Mouse (Mus musculus): Measurements from ENCODE around the gene Slc7a10.

Slc7a10 gene

GRCm38 (mm10) chr7:35171867-35172382, 14.3 kb upstream of the Slc7a10 start:
- in situ Hi-C loops (cut with MboI; ENCODE audit: unreplicated experiment in 2 of 2) = loop anchor here (5.0 to 10.0 kb wide), 2 partner anchors 145 to 157 kb away; no protein-coding TSS in a partner anchor

GRCm38 (mm10) chr7:35172519-35172918, 13.7 kb upstream of the Slc7a10 start:
- in situ Hi-C loops (cut with MboI; ENCODE audit: unreplicated experiment in 2 of 2) = loop anchor here (5.0 to 10.0 kb wide), 2 partner anchors 145 to 158 kb away; no protein-coding TSS in a partner anchor

GRCm38 (mm10) chr7:35175533-35175932, 10.7 kb upstream of the Slc7a10 start:
- in situ Hi-C loops (cut with MboI; ENCODE audit: unreplicated experiment in 2 of 2) = loop anchor here in 1 of 2 experiments (10.0 kb wide), 1 partner anchor 161 kb away; no protein-coding TSS in a partner anchor

- in situ Hi-C loops (cut with MboI; ENCODE audit: unreplicated experiment in 2 of 2) = loop anchor here in 1 of 2 experiments (10.0 kb wide), 1 partner anchor 162 kb away; no protein-coding TSS in a partner anchor
These were observed 9.5 kb upstream of the Slc7a10 start for GRCm38 (mm10) chr7:35176412-35177381.

GRCm38 (mm10) chr7:35184833-35185724, 1.1 kb upstream of the Slc7a10 start:
- in situ Hi-C loops (cut with MboI; ENCODE audit: unreplicated experiment in 2 of 2) = no loop called here

- in situ Hi-C loops (cut with MboI; ENCODE audit: unreplicated experiment in 2 of 2) = no loop called here
These were observed 3.5 kb downstream of the Slc7a10 start for GRCm38 (mm10) chr7:35189699-35190098.

- in situ Hi-C loops (cut with MboI; ENCODE audit: unreplicated experiment in 2 of 2) = no loop called here
These were observed 5.1 kb downstream of the Slc7a10 start for GRCm38 (mm10) chr7:35191276-35191675.

- in situ Hi-C loops (cut with MboI; ENCODE audit: unreplicated experiment in 2 of 2) = no loop called here
These were observed 10.8 kb downstream of the Slc7a10 start for GRCm38 (mm10) chr7:35197022-35197421.

- in situ Hi-C loops (cut with MboI; ENCODE audit: unreplicated experiment in 2 of 2) = no loop called here
These were observed 13.0 kb downstream of the Slc7a10 start for GRCm38 (mm10) chr7:35198981-35199754.

- in situ Hi-C loops (cut with MboI; ENCODE audit: unreplicated experiment in 2 of 2) = no loop called here
These were observed 13.6 kb downstream of the Slc7a10 start for GRCm38 (mm10) chr7:35199755-35200154.

- in situ Hi-C loops (cut with MboI; ENCODE audit: unreplicated experiment in 2 of 2) = no loop called here
These were observed 25.6 kb downstream of the Slc7a10 start for GRCm38 (mm10) chr7:35211791-35212190.

GRCm38 (mm10) chr7:35214442-35215222, 28.4 kb downstream of the Slc7a10 start:
- in situ Hi-C loops (cut with MboI; ENCODE audit: unreplicated experiment in 2 of 2) = no loop called here

GRCm38 (mm10) chr7:35215225-35215624, 29.0 kb downstream of the Slc7a10 start, which contains the start of gene Lrp3:
Gene Lrp3 (minus strand): TSS chr7:35215498.
- in situ Hi-C loops (cut with MboI; ENCODE audit: unreplicated experiment in 2 of 2) = no loop called here

- in situ Hi-C loops (cut with MboI; ENCODE audit: unreplicated experiment in 2 of 2) = no loop called here
These were observed 29.5 kb downstream of the Slc7a10 start for GRCm38 (mm10) chr7:35215731-35216130.

- in situ Hi-C loops (cut with MboI; ENCODE audit: unreplicated experiment in 2 of 2) = no loop called here
These were observed 34.6 kb downstream of the Slc7a10 start for GRCm38 (mm10) chr7:35220694-35221365.

GRCm38 (mm10) chr7:35230333-35230732, 44.1 kb downstream of the Slc7a10 start:
- in situ Hi-C loops (cut with MboI; ENCODE audit: unreplicated experiment in 2 of 2) = loop anchor here (5.0 to 10.0 kb wide), 3 partner anchors 164 to 836 kb away; partner anchors contain the start of genes Cep89 (in 1 of the 2), Faap24 (in 1 of the 2) and Lsm14a (in 1 of the 2)

- in situ Hi-C loops (cut with MboI; ENCODE audit: unreplicated experiment in 2 of 2) = loop anchor here (5.0 to 10.0 kb wide), 3 partner anchors 162 to 838 kb away; partner anchors contain the start of genes Cep89 (in 1 of the 2), Faap24 (in 1 of the 2) and Lsm14a (in 1 of the 2)
These were observed 46.7 kb downstream of the Slc7a10 start for GRCm38 (mm10) chr7:35232796-35233455.
